Mouse (Mus musculus) 416B (cell line): ENCODE data around the gene Ifi35.
"Not testable (repeated sequence)": the region's sequence is repeated elsewhere in the genome, so short reads cannot be mapped to it uniquely, and the experiment has no call there.

ENCODE experiments used
- DNase-seq: peaks from one replicate; pipeline ENCODE4 v3.0.0; 2011; ENCODE audit warnings: low read depth

Gene Ifi35

DNA sequence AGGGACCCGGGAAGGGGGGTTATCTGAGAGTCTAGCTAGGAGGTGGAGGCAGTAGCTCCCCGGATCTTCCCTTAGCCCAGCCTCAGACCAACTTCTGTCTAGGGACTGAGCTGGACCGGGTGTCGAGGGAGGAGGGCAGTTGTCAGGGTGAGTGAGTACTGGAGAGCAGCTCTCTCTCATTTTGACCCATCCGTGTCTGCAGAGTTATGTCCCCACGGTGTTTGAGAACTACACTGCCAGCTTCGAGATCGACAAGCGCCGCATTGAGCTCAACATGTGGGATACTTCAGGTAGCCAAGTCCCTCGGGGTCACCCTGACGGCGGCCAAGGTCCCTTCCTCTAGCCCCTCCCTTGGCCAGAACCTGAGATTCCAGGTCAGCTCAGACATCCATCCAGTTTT is 20.5 kb downstream of the Ifi35 start:
- DNase-seq: no peak

- no peak for DNase-seq
Measured at GRCm38 (mm10) chr11:101469155-101469554, 20.9 kb downstream of the Ifi35 start.

DNA sequence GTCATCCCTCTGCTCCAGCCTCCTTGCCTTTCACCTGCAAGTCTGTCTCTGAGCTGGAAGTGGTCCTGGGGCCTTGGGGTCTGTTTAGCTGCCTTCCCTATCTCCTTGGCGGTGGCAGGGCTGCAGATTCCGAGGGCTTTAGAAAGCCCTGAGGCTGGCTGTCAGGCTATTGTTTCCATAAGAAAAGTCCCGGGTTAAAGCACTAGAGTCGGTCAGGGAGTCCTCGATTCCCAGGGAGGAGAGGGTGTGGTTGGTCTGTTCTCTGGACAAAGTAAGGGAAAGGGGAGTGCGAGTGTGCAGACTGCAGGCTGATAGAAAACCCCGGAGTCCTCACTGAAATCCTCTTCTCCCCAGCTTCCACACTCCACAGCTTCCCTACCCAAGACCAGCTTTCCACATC is 22.0 kb downstream of the Ifi35 start:
- no peak for DNase-seq

DNA sequence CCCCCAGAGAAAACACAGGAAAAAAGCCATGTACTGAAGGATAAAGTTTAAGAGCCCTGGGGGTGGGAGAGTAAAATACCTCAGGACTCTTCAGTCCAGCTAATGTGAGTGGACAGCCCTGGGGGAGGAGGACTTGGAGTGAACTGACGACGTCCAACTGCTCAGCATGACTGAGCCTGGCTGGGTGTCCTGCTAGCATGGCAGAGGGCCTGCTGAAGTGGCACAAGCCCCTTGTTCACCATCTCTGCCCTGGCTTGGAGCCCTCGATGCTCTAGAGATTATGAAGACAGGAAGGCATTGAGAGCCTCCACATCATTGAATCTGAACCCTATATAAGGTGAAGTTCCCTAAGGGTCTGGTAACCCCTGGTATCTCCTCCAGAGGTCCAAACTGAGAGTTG is 23.7 kb downstream of the Ifi35 start:
- DNase-seq: no peak

DNA sequence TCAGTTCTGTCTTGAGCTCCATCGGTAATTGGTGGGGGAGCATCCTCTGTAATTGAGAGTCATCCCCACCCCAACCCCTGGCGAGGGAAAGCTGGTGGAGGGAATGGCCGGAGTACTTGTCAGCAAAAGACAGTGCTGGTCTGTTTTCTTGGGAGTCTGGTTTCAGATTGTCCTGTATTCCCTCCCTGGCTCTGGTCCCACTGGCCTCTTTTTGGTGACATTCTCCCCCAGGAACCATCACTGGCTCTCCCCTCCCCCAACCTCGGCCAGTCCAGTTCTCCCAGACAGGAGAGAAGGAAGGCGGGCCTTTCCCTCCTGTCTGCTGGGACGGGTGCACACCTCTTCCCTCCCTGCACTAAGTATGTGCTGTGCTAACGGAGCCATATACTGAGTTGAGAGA is 24.1 kb downstream of the Ifi35 start:
- DNase-seq: no peak

GRCm38 (mm10) chr11:101473686-101474085 is 25.5 kb downstream of the Ifi35 start:
- DNase-seq: not testable (repeated sequence)

DNA sequence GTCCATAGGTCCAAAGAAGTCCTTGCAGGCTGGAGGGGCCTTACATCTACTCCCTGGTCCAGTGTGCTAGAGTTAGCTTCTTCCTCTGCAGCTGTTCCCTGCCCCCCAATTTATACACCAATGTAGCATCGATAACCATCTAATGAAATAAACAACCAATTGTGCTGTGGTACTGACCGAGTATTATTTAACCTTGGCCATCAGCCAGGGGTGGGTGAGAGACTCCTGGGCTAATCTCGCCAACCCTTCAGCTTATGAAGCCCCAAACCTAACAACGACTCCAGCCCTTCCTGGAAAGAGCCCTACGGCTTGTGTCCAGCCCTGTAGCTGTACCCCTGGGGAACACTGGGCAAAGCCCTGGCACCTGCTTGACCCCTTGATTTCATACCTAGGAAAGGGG is 26.1 kb downstream of the Ifi35 start:
- no peak for DNase-seq

- DNase-seq: not testable (repeated sequence)
Measured at GRCm38 (mm10) chr11:101476361-101476760, 28.2 kb downstream of the Ifi35 start.

GRCm38 (mm10) chr11:101477194-101477551 is 29.0 kb downstream of the Ifi35 start:
- DNase-seq: no peak

GRCm38 (mm10) chr11:101477552-101478211 is 29.5 kb downstream of the Ifi35 start:
- DNase-seq: no peak

DNA sequence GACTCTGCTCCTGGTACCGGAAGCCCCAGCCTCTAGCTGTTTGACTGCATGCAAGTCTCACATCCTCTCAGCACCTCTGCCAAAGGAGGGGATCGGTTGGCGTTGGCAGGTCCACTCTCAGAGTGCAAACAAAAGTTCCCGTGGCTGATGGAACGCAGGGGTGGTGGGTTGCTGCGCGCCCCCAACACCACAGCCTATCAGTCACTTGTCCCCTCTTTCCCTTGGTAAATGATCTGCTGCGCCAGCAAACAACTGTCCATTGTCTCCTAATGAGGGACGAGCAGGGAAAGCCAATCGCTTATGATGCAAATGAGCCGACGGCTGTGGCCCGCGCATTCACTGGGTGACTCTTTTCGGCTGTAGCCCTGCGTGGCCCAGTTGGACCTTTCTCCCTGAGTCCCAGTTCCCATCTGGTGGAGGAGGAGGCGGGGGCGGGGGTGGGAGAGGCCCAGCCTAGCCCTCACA is 31.0 kb downstream of the Ifi35 start:
- no peak for DNase-seq

- no peak for DNase-seq
Measured at GRCm38 (mm10) chr11:101480912-101481311, 32.7 kb downstream of the Ifi35 start.

DNA sequence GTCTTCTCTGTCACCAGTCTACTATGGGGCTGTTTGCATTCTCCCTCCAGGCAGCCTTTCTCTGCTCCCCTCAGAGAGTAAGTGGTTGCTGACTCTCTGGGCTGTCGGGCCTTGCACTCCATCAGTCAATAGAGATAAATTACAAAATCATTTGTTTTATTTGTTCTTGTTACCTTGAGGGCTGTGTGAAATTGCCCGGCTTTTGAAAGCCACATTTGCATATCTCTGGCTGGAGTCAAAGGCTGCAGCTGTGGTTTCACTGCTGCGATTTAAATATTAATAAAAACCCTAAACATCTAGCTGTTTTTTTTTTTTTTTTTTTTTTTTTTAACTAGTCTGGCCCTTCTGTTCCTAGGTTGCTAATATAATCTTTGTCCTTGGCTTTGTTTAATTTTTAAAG is 35.6 kb downstream of the Ifi35 start:
- no peak for DNase-seq

- DNase-seq: no peak
Measured at GRCm38 (mm10) chr11:101484245-101484644, 36.0 kb downstream of the Ifi35 start.

- no peak for DNase-seq
Measured at GRCm38 (mm10) chr11:101484814-101485213, 36.6 kb downstream of the Ifi35 start.

DNA sequence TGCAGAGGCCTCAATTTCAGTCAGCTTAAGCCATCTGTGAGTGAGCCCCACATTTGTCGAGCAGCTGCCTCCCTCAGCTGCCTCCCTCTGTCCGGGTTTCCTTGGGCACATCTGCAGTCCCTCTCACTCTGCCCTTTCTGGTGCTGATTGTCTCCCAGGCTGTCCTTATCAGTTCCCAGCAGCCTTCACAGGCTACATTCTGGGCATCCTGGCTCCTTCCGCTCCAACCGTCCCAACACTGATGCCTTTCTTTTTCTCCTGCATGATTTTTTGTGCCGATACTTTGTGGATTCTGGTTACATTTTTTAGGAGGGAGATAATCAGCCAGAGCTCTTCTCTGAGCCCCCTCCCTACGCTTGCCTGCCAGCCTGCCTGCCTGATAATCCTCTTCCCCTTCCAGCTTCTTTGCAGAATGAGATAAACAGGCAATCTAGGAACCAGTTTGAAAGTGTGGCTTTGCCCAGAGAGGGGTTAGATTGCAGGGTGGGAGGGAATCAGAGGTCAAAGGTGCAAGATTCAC is 37.4 kb downstream of the Ifi35 start:
- DNase-seq: peak; percentile 38

DNA sequence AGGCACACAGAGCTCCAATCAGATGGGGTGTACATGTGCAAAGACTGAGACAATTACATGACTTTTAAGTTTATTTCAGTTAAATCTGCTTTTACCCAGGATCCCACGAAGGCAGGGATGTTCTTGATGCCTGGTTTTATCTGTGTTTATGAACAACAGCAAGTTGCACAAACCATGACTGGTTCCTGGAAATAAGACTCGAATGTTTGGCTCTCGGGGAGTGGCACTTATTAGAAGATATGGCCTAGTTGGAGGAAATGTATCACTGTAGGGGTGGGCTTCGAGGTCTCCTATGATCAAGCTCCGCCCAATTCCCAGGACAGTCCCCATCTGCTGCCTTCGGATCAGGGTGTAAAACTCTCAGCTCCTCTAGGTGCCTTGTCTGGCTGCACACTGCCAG is 37.9 kb downstream of the Ifi35 start:
- DNase-seq: no peak

DNA sequence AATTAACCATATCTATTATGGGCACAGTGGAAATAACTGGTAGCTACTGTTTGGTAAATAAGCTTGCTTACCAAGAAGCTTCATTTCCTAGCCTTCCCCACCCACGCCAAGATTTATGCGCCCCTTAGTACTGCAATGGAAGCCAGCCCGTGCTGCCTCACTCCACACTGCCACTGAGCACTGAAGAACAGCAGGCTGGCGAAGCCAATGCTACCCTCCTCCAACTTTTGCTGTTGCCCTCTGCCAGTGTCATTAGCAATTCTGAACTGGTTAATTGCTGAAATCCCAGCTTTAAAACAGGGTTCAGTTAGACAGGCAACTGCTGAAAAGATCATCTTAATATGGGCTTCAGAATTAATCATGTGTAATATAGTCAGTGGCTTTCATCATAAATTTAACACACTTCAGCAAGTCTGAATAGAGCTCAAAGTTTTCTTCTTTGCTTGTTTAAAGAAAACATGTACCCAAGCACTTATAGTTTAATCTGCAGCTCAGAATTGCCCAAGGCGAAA is 58.1 kb downstream of the Ifi35 start:
- DNase-seq: no peak

DNA sequence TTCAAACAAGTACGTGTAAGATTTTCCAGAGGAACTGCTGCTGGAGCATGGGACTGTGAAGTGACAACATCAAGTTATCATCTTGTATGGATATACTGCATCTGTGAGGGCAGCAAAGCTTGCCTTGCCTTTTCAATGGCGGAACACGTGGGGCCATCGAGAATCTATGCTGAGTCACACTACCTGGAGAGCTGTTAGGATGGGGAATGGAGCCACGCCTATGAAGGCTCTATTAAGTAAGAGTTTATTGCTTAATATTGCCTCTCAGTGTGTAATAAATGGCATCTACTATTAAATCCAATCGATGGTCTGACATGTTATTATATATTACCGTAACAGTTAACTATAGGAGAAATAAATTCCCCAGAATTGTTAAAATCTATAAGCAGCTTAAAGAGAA is 58.9 kb downstream of the Ifi35 start:
- peak; percentile 10 for DNase-seq
